Comparison of ENCODE assay signal across 48 mouse cellular contexts in genomic region chr11:58630401-58630800, GRCm38 (mm10). TPM values are rescaled to one million over a fixed set of nuclear protein-coding genes. Genes with fewer than 3 reads are reported as not detected.
"Had no signal": no experiment of that assay in that cellular context is flagged by ENCODE, and none has a peak within 500 bp of the region (broad histone marks: within the 10 kb centered on the region; RNA-seq: fewer than 3 reads in every experiment).

Gene Olfr323 (minus strand): TSS chr11:58630501.

- H3K4me2 ChIP-seq: heart, embryonic 11.5 days; heart, embryonic 12.5 days; heart, embryonic 13.5 days; heart, embryonic 15.5 days; hindbrain, embryonic 12.5 days; hindbrain, embryonic 13.5 days; hindbrain, embryonic 14.5 days; hindbrain, embryonic 15.5 days; intestine, embryonic 15.5 days; kidney, embryonic 15.5 days had no signal

- H3K27ac ChIP-seq: heart, embryonic 10.5 days; heart, embryonic 13.5 days; heart, embryonic 15.5 days; hindbrain, embryonic 10.5 days; hindbrain, embryonic 12.5 days; hindbrain, embryonic 13.5 days; hindbrain, embryonic 14.5 days; hindbrain, embryonic 15.5 days; hindbrain, postnatal 0 days; intestine, embryonic 15.5 days; kidney, embryonic 15.5 days; kidney, postnatal 0 days; layer of hippocampus, adult 2 months; left cerebral cortex, adult 2 months had no signal

- H3K4me3 ChIP-seq: heart, embryonic 10.5 days; heart, embryonic 12.5 days; heart, embryonic 13.5 days; heart, embryonic 15.5 days; hindbrain, embryonic 10.5 days; hindbrain, embryonic 12.5 days; hindbrain, embryonic 13.5 days; hindbrain, embryonic 15.5 days; intestine, embryonic 15.5 days; kidney, embryonic 15.5 days; layer of hippocampus, adult 2 months; left cerebral cortex, adult 2 months had no signal

- ATAC-seq: hindbrain, embryonic 16.5 days; hindbrain, postnatal 0 days; inflammation-experienced regulatory T-cells, adult 6 months; intestine, embryonic 15.5 days; intestine, embryonic 16.5 days; intestine, postnatal 0 days had no signal

- H3K27me3 ChIP-seq: heart, embryonic 15.5 days; hindbrain, embryonic 12.5 days; hindbrain, embryonic 13.5 days; hindbrain, embryonic 15.5 days; intestine, embryonic 15.5 days had no signal

- H3K4me1 ChIP-seq: heart, embryonic 10.5 days; heart, embryonic 12.5 days; heart, embryonic 13.5 days; heart, embryonic 15.5 days; hindbrain, embryonic 12.5 days; hindbrain, embryonic 13.5 days; hindbrain, embryonic 15.5 days; intestine, embryonic 15.5 days; kidney, embryonic 15.5 days had no signal

- DNase-seq: heart, postnatal 14 days; heart, postnatal 36 days; heart, postnatal 4 days; kidney, adult 11 months; kidney, adult 18-20 months; kidney, adult 2 months; kidney, adult 8-10 months; kidney, adult 9 months; kidney, postnatal 10 days; kidney, postnatal 14 days; kidney, postnatal 25 days; kidney, postnatal 36 days; kidney, postnatal 4 days; layer of hippocampus, adult 9-11 months; layer of hippocampus, postnatal 36 days had no signal

- H3K36me3 ChIP-seq: heart, embryonic 10.5 days; heart, embryonic 12.5 days; heart, embryonic 13.5 days; heart, embryonic 15.5 days; hindbrain, embryonic 10.5 days; hindbrain, embryonic 12.5 days; hindbrain, embryonic 13.5 days; hindbrain, embryonic 15.5 days; intestine, embryonic 15.5 days; kidney, embryonic 15.5 days had no signal

- H3K9ac ChIP-seq: heart, embryonic 12.5 days; heart, embryonic 13.5 days; heart, embryonic 15.5 days; hindbrain, embryonic 12.5 days; hindbrain, embryonic 13.5 days; hindbrain, embryonic 14.5 days; hindbrain, embryonic 15.5 days; intestine, embryonic 15.5 days; kidney, embryonic 15.5 days had no signal

- H3K9me3 ChIP-seq: heart, embryonic 10.5 days; heart, embryonic 12.5 days; heart, embryonic 13.5 days; heart, embryonic 15.5 days; hindbrain, embryonic 10.5 days; hindbrain, embryonic 12.5 days; hindbrain, embryonic 13.5 days; hindbrain, embryonic 15.5 days; intestine, embryonic 15.5 days; kidney, embryonic 15.5 days had no signal

RNA-seq across cellular contexts. Expression of gene Olfr323, which starts in this region (rescaled TPM):
- total RNA-seq: heart, postnatal 14 days; heart, postnatal 25 days; heart, postnatal 36 days; heart, postnatal 4 days; hematopoietic stem cell, adult 5-6 weeks; hindbrain, postnatal 0 days; layer of hippocampus, adult 2 months; layer of hippocampus, adult 8-10 months; layer of hippocampus, postnatal 10 days; layer of hippocampus, postnatal 14 days; layer of hippocampus, postnatal 25 days; layer of hippocampus, postnatal 36 days; left cerebral cortex, adult 18-20 months; left cerebral cortex, adult 2 months had no signal
- polyA plus RNA-seq: heart, embryonic 10.5 days; heart, embryonic 11.5 days; heart, embryonic 12.5 days; heart, embryonic 13.5 days; heart, embryonic 14.5 days; heart, embryonic 15.5 days; heart, embryonic 16.5 days; heart, postnatal 0 days; hindbrain, embryonic 10.5 days; hindbrain, embryonic 11.5 days; hindbrain, embryonic 12.5 days; hindbrain, embryonic 13.5 days; hindbrain, embryonic 14.5 days; hindbrain, embryonic 15.5 days; hindbrain, embryonic 16.5 days; hindbrain, postnatal 0 days; inflammation-experienced regulatory T-cells, adult 6 months; intestine, embryonic 15.5 days; intestine, embryonic 16.5 days; intestine, postnatal 0 days; kidney, adult 2 months; kidney, embryonic 14.5 days; kidney, embryonic 15.5 days; kidney, embryonic 16.5 days; kidney, postnatal 0 days had no signal
